Mouse (Mus musculus): ENCODE data around the gene Cdpf1. TPM values are rescaled to one million over a fixed set of nuclear protein-coding genes. Genes with fewer than 3 reads are reported as not detected.

The Cdpf1 gene
- total and polyA plus RNA-seq, 3 experiments, result 18.1 to 27.4 (median 26.4) TPM

GRCm38 (mm10) chr15:85786711-85787110 is 24.8 kb downstream of the Cdpf1 start:
- H3K79me2 ChIP-seq (replicated peaks; ENCODE audit: control insufficient read depth, extremely low read depth, insufficient read depth, poor library complexity, severe bottlenecking), result no peaks in the 10 kb centered on the region
- TF ChIP-seq CHD1 (IDR thresholded peaks at IDR 0.05; ENCODE audit: low read depth, low read length) (no peak), MXI1 (IDR thresholded peaks at IDR 0.05; ENCODE audit: low read depth, low read length) (no peak), UBTF (IDR thresholded peaks at IDR 0.05; ENCODE audit: low read depth, low read length) (no peak), MAFK (IDR thresholded peaks at IDR 0.05; ENCODE audit: insufficient replicate concordance, low read length) (no peak), USF1 (IDR thresholded peaks at IDR 0.05; ENCODE audit: low read depth, low read length) (no peak)
- H3K27me3 ChIP-seq (replicated peaks), result peaks cover 38% of the 10 kb centered on the region
- H3K4me2 ChIP-seq (ENCODE audit: insufficient read depth, low read depth, poor library complexity, severe bottlenecking), result no peak overlapping the region
- H3K4me3 ChIP-seq (replicated peaks in 1 of 3; ENCODE audit: low read depth in 2 of 3, low read length in 2 of 3, poor library complexity in 1 of 3), result no peak overlapping the region
- no peak for DNase-seq (ENCODE audit: extremely low read depth)
- dilution Hi-C loops (cut with MboI; ENCODE audit: extremely low pct_ligation_motif_present, extremely low pct_unique_long_range_greater_than_20kb, low sequenced_read_pairs), result no loop called here
- H3K36me3 ChIP-seq (replicated peaks in 1 of 2; ENCODE audit: control insufficient read depth in 1 of 2, insufficient read depth in 1 of 2, low read length in 1 of 2), result no peaks in the 10 kb centered on the region
- in situ Hi-C loops (cut with MboI; ENCODE audit: low pct_ligation_motif_present, low pct_unique_long_range_greater_than_20kb, low sequenced_read_pairs), result no loop called here
- no peak overlapping the region for H3K27ac ChIP-seq (ENCODE audit: insufficient read depth, low read depth)
- H3K4me1 ChIP-seq (ENCODE audit: control insufficient read depth in 1 of 2, insufficient read depth in 2 of 2), result peaks cover 6% of the 10 kb centered on the region in 2 experiments; a peak in 3 of 4 replicates
- H3K9ac ChIP-seq (ENCODE audit: insufficient read depth, low read depth), result no peak overlapping the region
- H3K9me3 ChIP-seq (replicated peaks; ENCODE audit: low read length), result peaks cover 5% of the 10 kb centered on the region

DNA sequence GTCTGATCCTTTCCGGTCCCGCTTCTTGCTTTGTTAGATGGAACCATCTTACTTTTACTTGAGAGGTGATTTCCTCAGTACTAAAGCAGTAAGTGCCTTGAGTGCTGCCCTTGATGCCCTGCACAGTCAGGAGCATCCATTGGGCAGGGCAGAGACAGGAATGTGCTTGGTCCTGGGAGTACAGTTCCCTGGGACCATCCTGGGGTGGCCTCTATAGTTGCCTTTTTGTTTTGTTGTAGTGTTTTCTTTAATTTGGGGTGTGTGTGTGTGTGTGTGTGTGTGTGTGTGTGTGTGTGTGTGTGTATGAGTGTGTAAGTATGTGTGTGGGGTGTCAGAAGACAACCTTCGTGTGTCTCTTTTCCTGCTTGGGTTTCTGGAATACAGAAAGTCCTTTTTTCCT is 27.2 kb downstream of the Cdpf1 start:
- peaks cover 5% of the 10 kb centered on the region for H3K9me3 ChIP-seq (replicated peaks; ENCODE audit: low read length)
- TF ChIP-seq NRF1 (IDR thresholded peaks at IDR 0.05; ENCODE audit: low read depth, low read length), result no peak
- TF ChIP-seq EP300 (IDR thresholded peaks at IDR 0.05; ENCODE audit: low read length), result no peak
- TF ChIP-seq PAX5 (IDR thresholded peaks at IDR 0.05; ENCODE audit: low read length), result no peak
- TF ChIP-seq CHD2 (IDR thresholded peaks at IDR 0.05; ENCODE audit: low read length), result no peak
- no peak for TF ChIP-seq MXI1 (IDR thresholded peaks at IDR 0.05; ENCODE audit: low read depth, low read length)
- no peak for TF ChIP-seq USF2 (conservative IDR thresholded peaks at IDR 0.05; ENCODE audit: low read depth, low read length)
- no peak for TF ChIP-seq ZKSCAN1 (IDR thresholded peaks at IDR 0.05; ENCODE audit: borderline replicate concordance, low read depth, low read length)
- TF ChIP-seq GABPA (IDR thresholded peaks at IDR 0.05; ENCODE audit: insufficient replicate concordance, low read depth, low read length), result no peak
- TF ChIP-seq MAX (IDR thresholded peaks at IDR 0.05; ENCODE audit: low read length), result no peak
- no peak for TF ChIP-seq SMC3 (IDR thresholded peaks at IDR 0.05; ENCODE audit: low read depth, low read length)
- no peak for TF ChIP-seq ZNF384 (IDR thresholded peaks at IDR 0.05; ENCODE audit: low read depth, low read length)
- TF ChIP-seq E2F4 (IDR thresholded peaks at IDR 0.05; ENCODE audit: insufficient replicate concordance, low read depth, low read length), result no peak
- no peak for TF ChIP-seq MEF2A (IDR thresholded peaks at IDR 0.05; ENCODE audit: borderline replicate concordance, low read depth, low read length)
- TF ChIP-seq CHD1 (IDR thresholded peaks at IDR 0.05; ENCODE audit: low read depth, low read length), result no peak
- no peak for TF ChIP-seq HCFC1 (IDR thresholded peaks at IDR 0.05; ENCODE audit: low read depth, low read length)
- TF ChIP-seq ETS1 (conservative IDR thresholded peaks at IDR 0.05; ENCODE audit: low read depth, low read length), result no peak
- no peak for TF ChIP-seq ZC3H11A (IDR thresholded peaks at IDR 0.05; ENCODE audit: low read depth, low read length)
- no peaks in the 10 kb centered on the region for H3K36me3 ChIP-seq (replicated peaks in 1 of 2; ENCODE audit: control insufficient read depth in 1 of 2, insufficient read depth in 1 of 2, low read length in 1 of 2)
- no peak overlapping the region for H3K4me3 ChIP-seq (replicated peaks in 1 of 3; ENCODE audit: low read depth in 2 of 3, low read length in 2 of 3, poor library complexity in 1 of 3)
- peaks cover 6% of the 10 kb centered on the region in 2 experiments; a peak in 3 of 4 replicates for H3K4me1 ChIP-seq (ENCODE audit: control insufficient read depth in 1 of 2, insufficient read depth in 2 of 2)
- no peak for DNase-seq (ENCODE audit: extremely low read depth)
- no peak overlapping the region for H3K4me2 ChIP-seq (ENCODE audit: insufficient read depth, low read depth, poor library complexity, severe bottlenecking)
- in situ Hi-C loops (cut with MboI; ENCODE audit: low pct_ligation_motif_present, low pct_unique_long_range_greater_than_20kb, low sequenced_read_pairs), result no loop called here
- H3K9ac ChIP-seq (ENCODE audit: insufficient read depth, low read depth), result no peak overlapping the region
- H3K79me2 ChIP-seq (replicated peaks; ENCODE audit: control insufficient read depth, extremely low read depth, insufficient read depth, poor library complexity, severe bottlenecking), result no peaks in the 10 kb centered on the region
- H3K27me3 ChIP-seq (replicated peaks), result peaks cover 38% of the 10 kb centered on the region
- dilution Hi-C loops (cut with MboI; ENCODE audit: extremely low pct_ligation_motif_present, extremely low pct_unique_long_range_greater_than_20kb, low sequenced_read_pairs), result no loop called here
- no peak overlapping the region for H3K27ac ChIP-seq (ENCODE audit: insufficient read depth, low read depth)

Measured in CH12.LX (cell line).